Mouse (Mus musculus) spleen, adult 2 months (tissue): ENCODE measurements at regions not wholly inside any gene's neighbourhood (a gene's known extent, or its start where the extent isn't known, plus 50 kb on each side); places are given as distances from the start of the nearest gene placed in this dataset.
"Not testable (repeated sequence)": the region's sequence is repeated elsewhere in the genome, so short reads cannot be mapped to it uniquely, and the experiment has no call there.

Experiments used
- CTCF ChIP-seq: fragments of 200-500 bp; IDR thresholded peaks from 2 replicates; pipeline ENCODE4 v1.5.1; 2011; ENCODE audit warnings: mild to moderate bottlenecking, inconsistent platforms; ENCODE audit not compliant: insufficient read depth, insufficient read length, insufficient replicate concordance; ENCODE audit errors: extremely low read depth
- POLR2A ChIP-seq: fragments of 200-500 bp; IDR thresholded peaks from 2 replicates; pipeline ENCODE4 v1.6.1; 2011; ENCODE audit warnings: low read depth, low read length, inconsistent platforms

DNA sequence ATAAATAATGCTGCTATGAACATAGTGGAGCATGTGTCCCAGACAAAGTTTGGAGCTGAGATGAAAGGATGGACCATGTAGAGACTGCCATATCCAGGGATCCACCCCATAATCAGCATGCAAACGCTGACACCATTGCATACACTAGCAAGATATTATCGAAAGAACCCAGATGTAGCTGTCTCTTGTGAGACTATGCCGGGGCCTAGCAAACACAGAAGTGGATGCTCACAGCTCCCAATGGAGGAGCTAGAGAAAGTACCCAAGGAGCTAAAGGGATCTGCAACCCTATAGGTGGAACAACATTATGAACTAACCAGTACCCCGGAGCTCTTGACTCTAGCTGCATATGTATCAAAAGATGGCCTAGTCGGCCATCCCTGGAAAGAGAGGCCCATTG is 194.9 kb downstream of the Gm31371 start:
- TF ChIP-seq CTCF, POLR2A: not testable (repeated sequence)
